Mouse (Mus musculus) CD4-positive, CD25-positive, alpha-beta regulatory T cell, adult 4 months (primary cell): ENCODE results near the gene Ccdc14. TPM values are rescaled to one million over a fixed set of nuclear protein-coding genes. Genes with fewer than 3 reads are reported as not detected.
"Not testable (repeated sequence)": the region's sequence is repeated elsewhere in the genome, so short reads cannot be mapped to it uniquely, and the experiment has no call there.

Experiments
- ATAC-seq: one replicate; pipeline ENCODE4 v1.8.0; 2017
- polyA plus RNA-seq, 2 experiments: library from polyadenylated mRNA; unstranded; fragments of 100-300 nt; shearing (Covaris generic); gene quantifications; one replicate each; pipeline ENCODE4 v1.2.1; 2017

Ccdc14 gene
- polyA plus RNA-seq, 2 experiments from 2014 or later, result 4.2 to 4.6 TPM

DNA sequence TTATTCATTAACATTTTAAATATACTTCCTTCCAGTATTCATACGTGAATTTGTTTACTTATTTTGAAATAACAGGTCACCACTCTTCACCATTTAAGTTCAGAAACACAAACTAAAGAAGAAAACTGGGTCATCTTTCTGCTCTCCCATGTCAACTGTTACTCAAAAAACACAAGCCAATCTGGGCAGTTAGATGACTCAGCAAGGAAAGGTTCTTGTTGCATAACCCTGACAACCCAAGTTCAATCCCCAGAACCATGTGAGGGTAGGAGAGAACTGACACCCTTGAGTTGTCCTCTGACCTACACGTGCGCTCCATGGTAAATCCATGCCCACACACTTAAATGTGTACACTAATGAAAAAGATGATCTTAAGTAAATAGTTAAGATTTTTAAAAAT is 34.7 kb downstream of the Ccdc14 start:
- no peak for ATAC-seq

- ATAC-seq, result not testable (repeated sequence)
Observed at GRCm38 (mm10) chr16:34728610-34729009, 38.2 kb downstream of the Ccdc14 start.

DNA sequence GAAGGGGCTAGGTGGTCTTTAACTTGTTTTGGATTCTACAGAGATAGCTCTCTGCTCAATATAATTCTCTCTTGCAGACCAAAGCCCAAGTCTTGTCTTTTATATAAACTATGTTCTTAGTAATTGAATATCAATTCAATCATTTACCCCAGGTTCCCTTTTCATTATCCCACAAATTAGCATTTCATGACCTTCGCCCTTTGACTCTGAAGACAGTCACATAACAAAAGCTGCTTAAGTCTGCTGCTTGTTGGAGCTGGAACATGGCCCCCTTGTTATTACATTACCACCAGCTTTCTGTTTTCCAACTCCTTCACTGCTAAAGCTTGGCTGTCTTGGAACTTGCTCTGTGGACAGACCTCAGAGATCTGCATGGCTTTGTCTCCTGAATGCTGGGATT is 39.0 kb downstream of the Ccdc14 start:
- no peak for ATAC-seq

DNA sequence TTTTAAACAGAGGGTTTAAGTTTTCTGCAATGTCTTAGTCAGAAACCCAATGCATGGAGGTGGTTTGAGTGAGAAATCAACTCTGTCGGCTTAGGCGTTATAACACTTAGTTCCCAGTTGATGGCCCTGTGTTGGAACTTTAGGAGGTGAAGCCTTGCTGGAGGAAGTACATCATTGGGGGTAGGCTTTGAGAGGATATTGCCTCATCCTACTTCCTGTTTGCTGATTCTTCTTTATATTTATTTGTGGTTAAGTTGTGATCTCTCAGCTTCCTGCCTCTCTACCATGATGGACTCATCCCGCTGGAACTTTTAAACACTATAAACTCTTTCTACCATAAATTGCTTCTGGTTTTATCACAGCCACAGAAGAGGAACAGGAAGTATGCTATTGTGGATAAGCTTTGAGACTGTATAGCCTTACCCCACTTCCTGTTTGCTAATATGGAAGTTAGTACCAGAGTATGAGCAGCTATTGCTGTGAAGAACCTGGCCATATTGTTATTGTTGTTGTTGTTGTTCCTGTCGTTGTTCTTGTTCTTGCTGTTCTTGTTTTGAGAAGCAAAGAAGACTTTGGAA is 48.3 kb downstream of the Ccdc14 start:
- ATAC-seq, result no peak

DNA sequence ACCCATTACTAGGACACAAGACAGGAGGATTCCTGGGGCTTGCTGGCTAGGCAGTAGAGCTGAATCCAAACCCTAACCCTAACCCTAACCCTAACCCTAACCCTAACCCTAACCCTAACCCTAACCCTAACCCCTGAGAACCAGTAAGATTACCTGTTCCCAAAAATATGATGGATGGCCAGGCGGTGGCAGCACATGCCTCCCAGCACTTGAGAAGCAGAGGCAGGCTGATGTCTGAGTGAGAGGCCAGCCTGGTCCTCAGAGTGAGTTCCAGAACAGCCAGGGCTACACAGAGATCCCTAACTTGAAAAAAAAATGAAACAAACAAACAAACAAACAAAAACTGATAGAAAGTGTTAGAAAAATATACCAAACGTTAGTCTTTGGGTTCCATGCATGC is 52.5 kb downstream of the Ccdc14 start:
- no peak for ATAC-seq

GRCm38 (mm10) chr16:34745065-34745585 is 54.7 kb downstream of the Ccdc14 start, which contains the start of gene Mylk:
TSS of gene Mylk (plus strand) at chr16:34745210.
- no peak for ATAC-seq

GRCm38 (mm10) chr16:34748081-34748720 is 57.8 kb downstream of the Ccdc14 start:
- ATAC-seq, result no peak

DNA sequence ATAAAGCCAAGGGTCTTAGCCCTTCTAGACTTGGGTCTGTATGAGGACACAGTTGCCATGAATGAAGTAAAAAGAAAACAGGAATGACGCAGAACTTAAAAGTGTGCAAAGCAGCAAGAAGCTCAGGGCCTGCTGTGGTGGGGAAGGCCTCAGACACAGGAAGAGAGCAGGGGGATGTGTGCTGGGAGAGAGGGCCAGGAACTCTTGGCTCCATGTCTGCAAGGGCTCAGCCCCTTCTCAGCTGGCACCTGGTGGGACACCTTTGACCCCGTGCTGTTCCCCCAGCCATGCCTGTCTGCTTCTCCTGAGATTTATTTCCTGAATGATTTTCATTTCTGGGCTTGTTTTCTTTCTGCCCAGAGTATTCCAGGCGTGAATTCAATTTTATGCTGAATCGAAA is 59.1 kb downstream of the Ccdc14 start:
- no peak for ATAC-seq

DNA sequence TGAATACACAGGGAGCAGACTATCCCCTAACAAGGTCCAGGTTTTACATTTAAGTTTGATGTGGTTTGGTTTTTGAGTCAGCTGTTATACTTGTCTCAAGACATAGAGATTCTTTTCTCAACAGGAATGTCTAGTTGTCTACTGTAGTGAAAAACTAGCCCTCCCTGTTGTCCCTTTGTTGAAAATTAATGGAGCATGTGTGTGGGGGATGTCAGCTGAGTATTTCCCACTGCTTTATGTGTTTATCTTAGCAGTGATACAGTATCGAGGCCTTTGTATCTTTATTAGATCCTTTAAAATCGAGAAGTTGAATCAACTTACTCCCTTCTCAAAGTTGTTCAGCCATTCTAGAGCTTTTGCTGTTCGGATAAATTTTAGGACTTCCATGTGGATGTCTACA is 61.6 kb downstream of the Ccdc14 start:
- no peak for ATAC-seq

DNA sequence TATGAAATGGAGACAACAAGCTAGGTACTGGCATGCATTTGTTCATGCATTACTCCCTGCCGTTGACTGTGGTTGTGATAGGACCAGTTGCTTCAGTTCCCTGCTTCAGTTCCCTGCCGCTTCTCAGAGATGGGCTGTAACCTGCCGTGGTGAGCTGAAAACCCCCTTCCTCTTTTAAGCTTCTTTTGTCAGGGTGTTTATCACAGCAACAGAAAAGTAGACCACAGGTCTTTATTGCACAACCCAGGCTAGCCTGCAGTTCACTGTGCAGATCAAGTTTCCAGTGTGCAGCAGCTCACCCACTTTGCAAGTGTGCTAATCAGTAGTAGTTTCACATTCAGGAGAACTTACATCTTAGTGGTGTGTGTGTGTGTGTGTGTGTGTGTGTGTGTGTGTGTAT is 62.6 kb downstream of the Ccdc14 start:
- no peak for ATAC-seq

- ATAC-seq, result no peak
Observed at GRCm38 (mm10) chr16:34756991-34757390, 66.6 kb downstream of the Ccdc14 start.

GRCm38 (mm10) chr16:34758205-34758604 is 67.8 kb downstream of the Ccdc14 start:
- no peak for ATAC-seq

- ATAC-seq, result no peak
Observed at GRCm38 (mm10) chr16:34763959-34764591, 73.7 kb downstream of the Ccdc14 start.

GRCm38 (mm10) chr16:34765666-34766065 is 75.2 kb downstream of the Ccdc14 start:
- ATAC-seq, result no peak

DNA sequence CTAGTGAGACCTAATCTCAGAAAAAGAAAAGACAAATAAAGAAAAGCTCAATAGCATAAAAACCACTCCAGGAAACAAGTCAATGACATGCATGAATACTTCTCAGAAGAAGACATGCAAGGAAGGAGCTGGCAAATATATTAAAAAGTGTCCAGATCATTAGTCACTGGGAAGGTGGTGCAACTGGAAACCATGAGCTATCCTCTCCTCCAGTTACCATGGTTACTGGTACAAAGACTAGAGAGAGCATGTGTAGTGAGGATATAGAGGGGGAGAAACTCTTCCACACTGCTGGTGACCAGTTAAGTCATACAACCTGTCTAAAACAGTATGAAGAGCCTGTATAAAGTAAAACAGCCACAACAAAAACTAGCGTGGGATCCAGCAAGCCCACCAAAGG is 75.8 kb downstream of the Ccdc14 start:
- no peak for ATAC-seq

- no peak for ATAC-seq
Observed at GRCm38 (mm10) chr16:34767443-34767842, 77.0 kb downstream of the Ccdc14 start.

GRCm38 (mm10) chr16:34768436-34768835 is 78.0 kb downstream of the Ccdc14 start:
- ATAC-seq, result no peak

DNA sequence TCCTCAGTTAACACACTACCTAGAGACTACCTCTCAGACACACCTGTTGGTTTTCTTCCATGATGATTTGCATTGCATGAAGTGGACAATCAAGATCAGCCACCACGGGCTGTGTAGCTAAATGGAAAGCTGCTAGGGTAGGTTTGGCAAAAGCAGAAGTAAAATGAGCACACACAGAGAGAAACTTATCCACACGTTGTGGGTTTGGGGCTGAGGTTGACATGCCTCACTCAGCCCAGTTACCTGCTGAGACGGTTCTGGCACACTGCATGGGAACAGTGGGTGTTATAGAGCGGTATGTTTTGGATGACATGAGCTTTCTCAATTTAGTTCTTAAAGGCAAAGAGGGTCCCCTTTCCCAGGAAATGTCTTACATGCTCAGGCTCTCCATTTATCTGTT is 79.7 kb downstream of the Ccdc14 start:
- no peak for ATAC-seq

- ATAC-seq, result no peak
Observed at GRCm38 (mm10) chr16:34772445-34773032, 82.1 kb downstream of the Ccdc14 start.
